Mouse (Mus musculus) intestine, embryonic 14.5 days (tissue): ENCODE measurements around the gene Card19. TPM values are rescaled to one million over a fixed set of nuclear protein-coding genes. Genes with fewer than 3 reads are reported as not detected.
A peak's percentile ranks its signal among the peaks of the same experiment; 100 is the strongest.

Source experiments
- ATAC-seq: fragments of 200-750 bp; cut with Nextera tagmentation; replicated peaks from 2 replicates; pipeline ENCODE4 v1.8.0; 2017; ENCODE audit warnings: low read depth, moderate number of reproducible peaks, moderate TSS enrichment, moderate library complexity; ENCODE audit not compliant: low FRiP score, low TSS enrichment
- DNase-seq: peaks from one replicate; pipeline ENCODE4 v3.0.0-alpha.2; 2018; ENCODE audit warnings: low spot score
- H3K27ac ChIP-seq: fragments of 300-500 bp; sonication (generic); 2 replicates; pipeline ENCODE4 v1.5.1; 2014; ENCODE audit warnings: low read depth, mild to moderate bottlenecking, control low read depth
- H3K27me3 ChIP-seq: fragments of 300-500 bp; sonication (generic); replicated peaks from 2 replicates; pipeline ENCODE4 v1.6.1; 2014; ENCODE audit warnings: low read length, control low read depth; ENCODE audit not compliant: control insufficient read depth, insufficient read depth
- H3K36me3 ChIP-seq: fragments of 300-500 bp; sonication (generic); 2 replicates; pipeline ENCODE4 v1.6.1; 2014; ENCODE audit warnings: low read length, control low read depth; ENCODE audit not compliant: control insufficient read depth, insufficient read depth
- H3K4me1 ChIP-seq: fragments of 300-500 bp; sonication (generic); replicated peaks from 2 replicates; pipeline ENCODE4 v1.6.1; 2014; ENCODE audit warnings: low read length, control low read depth, mixed read lengths; ENCODE audit not compliant: control insufficient read depth, insufficient read depth
- H3K4me2 ChIP-seq: fragments of 300-500 bp; sonication (generic); 2 replicates; pipeline ENCODE4 v1.6.1; 2014; ENCODE audit warnings: low read length
- H3K4me3 ChIP-seq: fragments of 300-500 bp; sonication (generic); 2 replicates; pipeline ENCODE4 v1.5.1; 2014; ENCODE audit warnings: low read depth, low read length, control low read depth, mixed read lengths
- H3K9ac ChIP-seq: fragments of 300-500 bp; sonication (generic); 2 replicates; pipeline ENCODE4 v1.6.1; 2014; ENCODE audit warnings: mild to moderate bottlenecking, low read length
- H3K9me3 ChIP-seq: fragments of 300-500 bp; sonication (generic); 2 replicates; pipeline ENCODE4 v1.6.1; 2016; ENCODE audit warnings: low read length, control low read depth; ENCODE audit not compliant: control insufficient read depth
- WGBS: fragments of 180-500 bp; shearing (Covaris S2); extraction: QIAGEN DNeasy Blood & Tissue Kit; methylation state at CpG from one replicate; pipeline ENCODE4 v1.1.7; 2014; 5-methylcytosine and 5-hydroxymethylcytosine counted together
- polyA plus RNA-seq: library from polyadenylated mRNA; unstranded; fragments of >200 nt; fragmentation: Nextera tagmentation; extraction: Ambion mirVana; gene quantifications from 2 replicates; pipeline ENCODE4 v1.2.1, GENCODE M21; 2014

Card19 gene
- polyA plus RNA-seq, 1 experiment from 2014 or later, result 55.0 TPM

DNA sequence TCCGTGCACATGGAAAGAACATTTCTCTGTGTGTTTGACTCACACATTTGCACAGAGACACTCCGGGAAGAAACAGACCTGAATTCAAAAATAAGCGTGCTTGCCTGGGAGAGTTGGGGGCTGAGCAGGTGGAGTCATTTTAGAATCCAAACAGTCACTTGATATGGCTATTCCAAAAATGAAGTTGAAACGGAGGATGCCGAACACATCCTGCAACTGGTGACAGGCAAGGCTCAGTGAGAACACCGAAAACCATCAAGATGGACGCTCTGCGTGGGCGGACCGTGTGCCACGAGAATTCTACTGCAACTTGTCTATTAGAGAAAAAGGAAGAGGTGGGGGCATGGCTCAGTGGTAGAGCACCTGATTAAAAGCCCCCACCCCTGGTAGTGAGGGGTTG, 45.2 kb downstream of the Card19 start:
- Histone ChIP-seq H3K4me1 (no peaks in the 10 kb centered on the region), H3K9me3 (no peaks in the 10 kb centered on the region), H3K4me3 (no peak overlapping the region), H3K36me3 (no peaks in the 10 kb centered on the region), H3K9ac (no peak overlapping the region), H3K27me3 (no peaks in the 10 kb centered on the region), H3K27ac (no peak overlapping the region), H3K4me2 (no peak overlapping the region)
- WGBS, result 87% methylated on average over 11 of the region's 11 CpGs
- no peak for DNase-seq
- no peak for ATAC-seq

DNA sequence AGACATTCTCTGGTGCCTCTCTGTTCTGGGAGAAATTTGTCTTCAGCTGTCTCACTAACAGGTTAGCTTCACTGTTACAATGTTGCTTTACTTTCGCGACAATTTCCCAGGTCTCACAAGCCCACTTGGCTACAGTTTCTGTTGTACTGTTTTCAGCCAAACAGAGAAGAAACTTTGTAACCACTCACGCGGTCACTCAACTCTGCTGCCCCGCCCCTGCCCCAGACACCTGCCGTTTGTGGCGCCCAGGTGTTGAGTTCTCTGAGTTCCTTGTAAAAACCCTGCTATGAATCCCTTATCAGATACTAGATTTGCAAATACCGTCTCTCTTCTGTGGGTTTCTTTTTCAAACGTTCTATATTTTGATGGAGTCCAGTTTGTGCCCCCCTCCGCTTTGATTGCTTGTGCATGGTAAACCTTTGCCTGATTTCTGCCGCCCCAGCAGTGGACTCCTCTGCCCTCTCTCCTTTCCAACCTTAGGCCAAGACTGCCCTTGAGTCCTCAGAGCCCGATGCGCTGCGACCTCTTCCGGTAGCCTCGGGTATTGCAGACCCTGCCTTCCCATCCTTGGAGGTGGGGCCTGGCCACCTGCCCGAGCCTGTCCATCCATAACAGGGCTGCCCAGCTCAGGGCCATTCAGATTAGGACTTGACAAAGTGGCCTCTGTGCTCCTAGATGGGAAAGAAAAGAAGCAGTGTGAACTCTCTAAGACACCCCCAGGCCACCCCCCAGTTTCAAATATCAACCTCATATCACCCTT, 46.2 kb downstream of the Card19 start:
- Histone ChIP-seq H3K9ac (no peak overlapping the region), H3K9me3 (no peaks in the 10 kb centered on the region), H3K36me3 (no peaks in the 10 kb centered on the region), H3K4me3 (no peak overlapping the region), H3K4me2 (no peak overlapping the region), H3K27me3 (no peaks in the 10 kb centered on the region), H3K4me1 (no peaks in the 10 kb centered on the region), H3K27ac (no peak overlapping the region)
- 13% methylated on average over 17 of the region's 17 CpGs for WGBS
- ATAC-seq, result peak; percentile 54; the same call in 1 of the 2 replicates
- peak; percentile 98 for DNase-seq

DNA sequence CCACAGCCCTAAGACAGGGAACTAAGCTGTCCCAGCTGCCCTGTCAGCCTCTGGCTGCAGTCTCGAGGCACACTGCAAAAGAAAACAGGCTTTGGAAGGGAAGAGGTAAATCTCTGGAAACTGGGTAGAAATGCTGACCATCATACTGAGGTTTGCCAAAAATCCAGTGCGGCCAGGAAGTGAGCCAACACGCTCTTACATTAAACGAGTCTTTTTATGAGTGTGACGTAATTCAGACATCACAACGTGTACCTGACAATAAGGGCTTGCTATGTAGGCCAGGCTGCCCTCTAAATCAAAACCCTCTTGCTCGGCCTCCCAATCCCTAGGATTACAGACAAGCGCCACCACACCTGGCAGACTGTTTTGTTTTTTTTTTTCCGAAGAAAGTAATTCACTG, 48.8 kb downstream of the Card19 start:
- 52% methylated on average over 9 of the region's 9 CpGs for WGBS
- no peak overlapping the region for H3K9ac ChIP-seq
- H3K4me2 ChIP-seq, result no peak overlapping the region
- no peaks in the 10 kb centered on the region for H3K4me1 ChIP-seq
- H3K4me3 ChIP-seq, result no peak overlapping the region
- H3K36me3 ChIP-seq, result no peaks in the 10 kb centered on the region
- H3K9me3 ChIP-seq, result no peaks in the 10 kb centered on the region
- ATAC-seq (no peak), DNase-seq (no peak)
- no peaks in the 10 kb centered on the region for H3K27me3 ChIP-seq
- H3K27ac ChIP-seq, result no peak overlapping the region

DNA sequence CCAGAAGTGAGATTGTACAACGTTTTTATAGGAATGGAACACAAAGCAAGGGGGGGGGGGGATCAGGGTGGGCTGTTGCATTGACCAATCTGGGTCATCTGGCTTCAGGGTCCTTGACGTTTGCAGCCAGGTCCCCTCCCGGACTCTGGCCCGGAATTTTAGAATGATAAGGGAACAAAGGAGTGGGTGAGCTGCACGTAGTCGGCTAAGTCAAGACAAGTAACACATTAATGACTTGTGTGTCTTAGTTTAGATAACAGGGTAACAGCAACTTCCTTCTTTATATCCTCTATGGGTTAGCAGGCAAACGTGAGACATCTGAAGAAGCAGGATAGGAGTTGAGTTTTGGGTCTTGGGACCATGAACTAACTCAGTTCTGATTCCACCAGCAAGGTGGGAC, 52.2 kb downstream of the Card19 start:
- Histone ChIP-seq H3K9me3 (no peaks in the 10 kb centered on the region), H3K4me3 (no peak overlapping the region), H3K4me2 (no peak overlapping the region), H3K9ac (no peak overlapping the region), H3K4me1 (no peaks in the 10 kb centered on the region), H3K27me3 (no peaks in the 10 kb centered on the region), H3K27ac (no peak overlapping the region), H3K36me3 (no peaks in the 10 kb centered on the region)
- ATAC-seq (no peak; the same call in 1 of the 2 replicates), DNase-seq (no peak)
- WGBS, result 52% methylated on average over 7 of the region's 7 CpGs

DNA sequence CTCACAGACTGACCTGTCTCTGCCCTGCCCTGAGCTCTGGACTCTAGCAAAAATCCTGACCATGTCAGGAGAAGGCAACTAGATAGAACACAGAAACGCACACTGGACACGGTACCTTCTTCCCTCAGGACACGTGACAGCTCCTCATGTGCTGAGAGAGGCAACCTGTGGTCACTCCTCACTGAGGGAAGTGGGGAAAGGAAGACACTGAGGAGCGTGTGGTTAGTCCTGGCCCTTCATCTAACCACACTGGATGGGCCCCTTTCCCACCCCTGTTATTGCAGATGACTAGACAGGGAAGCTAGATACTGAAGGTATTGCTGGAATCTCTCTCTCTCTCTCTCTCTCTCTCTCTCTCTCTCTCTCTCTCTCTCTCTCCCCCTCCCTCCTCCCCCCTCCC, 53.1 kb downstream of the Card19 start:
- 46% methylated on average over 4 of the region's 4 CpGs for WGBS
- H3K9ac ChIP-seq, result no peak overlapping the region
- no peak for ATAC-seq

DNA sequence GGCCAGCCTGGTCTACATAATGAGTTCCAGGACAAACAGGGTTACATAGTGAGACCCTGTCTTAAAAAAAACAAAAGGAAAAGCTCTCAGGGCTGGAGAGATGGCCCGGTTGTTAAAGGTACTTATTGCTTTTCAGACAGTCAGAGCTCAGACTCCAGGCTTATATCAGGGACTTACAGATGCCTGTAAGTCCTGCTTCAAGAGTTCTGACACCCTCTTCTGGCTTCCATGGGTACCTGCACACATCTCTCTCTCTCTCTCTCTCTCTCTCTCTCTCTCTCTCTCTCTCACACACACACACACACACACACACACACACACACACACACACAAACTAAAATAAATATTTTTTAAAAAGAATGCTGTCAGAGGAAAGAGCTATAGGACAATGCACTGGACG, 54.6 kb downstream of the Card19 start:
- no peaks in the 10 kb centered on the region for H3K27me3 ChIP-seq
- H3K9me3 ChIP-seq, result no peaks in the 10 kb centered on the region
- ATAC-seq, result no peak
- H3K9ac ChIP-seq, result no peak overlapping the region
- H3K4me1 ChIP-seq, result no peaks in the 10 kb centered on the region
- 53% methylated on average over 2 of the region's 2 CpGs for WGBS
- H3K36me3 ChIP-seq, result no peaks in the 10 kb centered on the region
- H3K27ac ChIP-seq, result no peak overlapping the region
- no peak for DNase-seq
- H3K4me3 ChIP-seq, result no peak overlapping the region
- H3K4me2 ChIP-seq, result no peak overlapping the region

More for the DNA sequence above, 53.1 kb downstream of the Card19 start:
- Histone ChIP-seq H3K4me1 (no peaks in the 10 kb centered on the region), H3K4me3 (no peak overlapping the region), H3K27ac (no peak overlapping the region), H3K9me3 (no peaks in the 10 kb centered on the region), H3K27me3 (no peaks in the 10 kb centered on the region), H3K36me3 (no peaks in the 10 kb centered on the region), H3K4me2 (no peak overlapping the region)
- DNase-seq, result no peak

DNA sequence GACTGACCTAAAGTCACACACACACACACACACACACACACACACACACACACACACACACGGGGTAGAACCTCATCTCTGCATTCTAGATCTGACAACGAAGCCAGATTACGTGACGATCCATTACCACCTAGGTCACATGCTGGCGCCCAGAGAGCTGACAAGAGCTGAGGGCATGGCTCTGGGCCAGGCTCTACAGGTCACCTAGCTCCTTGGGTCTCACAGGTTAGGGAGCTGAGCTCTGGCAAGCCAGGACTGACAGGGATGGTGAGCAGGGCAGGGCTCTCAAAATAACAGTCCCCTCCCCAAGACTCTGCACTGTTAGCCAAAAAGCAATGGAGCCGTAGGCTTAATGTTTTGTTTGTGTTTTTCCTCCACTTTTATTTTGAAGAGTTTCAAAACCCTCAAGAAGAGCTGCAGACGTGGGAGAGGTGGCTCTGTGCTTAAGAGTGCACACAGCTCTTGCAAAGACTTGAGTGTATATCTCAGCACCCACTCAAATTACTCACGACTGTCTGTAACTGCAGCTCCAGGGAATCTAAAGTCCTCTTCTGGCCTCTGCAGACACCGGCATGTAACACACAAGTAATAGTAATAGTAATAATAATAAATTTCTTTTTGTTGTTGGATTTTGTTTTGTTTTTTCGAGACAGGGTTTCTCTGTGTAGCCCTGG, 57.7 kb downstream of the Card19 start:
- no peak for DNase-seq
- 68% methylated on average over 10 of the region's 10 CpGs for WGBS
- no peak overlapping the region for H3K4me2 ChIP-seq
- H3K9ac ChIP-seq, result no peak overlapping the region
- no peaks in the 10 kb centered on the region for H3K9me3 ChIP-seq
- peaks cover 5% of the 10 kb centered on the region; the same call in 1 of the 2 replicates for H3K4me1 ChIP-seq
- H3K27me3 ChIP-seq, result no peaks in the 10 kb centered on the region
- ATAC-seq, result no peak
- no peaks in the 10 kb centered on the region for H3K36me3 ChIP-seq
- no peak overlapping the region for H3K4me3 ChIP-seq
- H3K27ac ChIP-seq, result no peak overlapping the region

DNA sequence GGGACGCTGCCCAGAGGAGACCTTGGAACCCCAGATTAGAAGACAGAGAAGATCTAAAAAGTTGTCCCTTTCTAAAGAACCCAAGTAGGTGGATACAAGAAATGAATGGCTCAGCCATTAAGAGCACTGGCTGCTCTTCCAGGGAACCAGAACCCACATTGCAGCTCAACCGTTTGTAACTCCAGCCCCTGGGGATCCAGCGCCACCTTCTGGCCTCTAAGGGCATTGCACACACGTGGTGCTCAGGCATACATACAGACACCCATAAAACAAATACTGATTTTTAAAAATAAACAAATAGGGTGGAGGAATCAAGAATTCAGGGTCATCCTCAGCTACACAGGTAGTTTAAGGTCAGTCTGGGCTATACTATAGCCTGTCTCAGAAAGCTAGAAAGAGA, 59.2 kb downstream of the Card19 start:
- Histone ChIP-seq H3K27me3 (no peaks in the 10 kb centered on the region), H3K36me3 (no peaks in the 10 kb centered on the region), H3K9ac (no peak overlapping the region), H3K4me1 (peaks cover 5% of the 10 kb centered on the region; the same call in 1 of the 2 replicates), H3K4me3 (no peak overlapping the region), H3K9me3 (no peaks in the 10 kb centered on the region), H3K4me2 (no peak overlapping the region), H3K27ac (no peak overlapping the region)
- ATAC-seq (no peak), DNase-seq (no peak)
- 69% methylated on average over 4 of the region's 4 CpGs for WGBS

DNA sequence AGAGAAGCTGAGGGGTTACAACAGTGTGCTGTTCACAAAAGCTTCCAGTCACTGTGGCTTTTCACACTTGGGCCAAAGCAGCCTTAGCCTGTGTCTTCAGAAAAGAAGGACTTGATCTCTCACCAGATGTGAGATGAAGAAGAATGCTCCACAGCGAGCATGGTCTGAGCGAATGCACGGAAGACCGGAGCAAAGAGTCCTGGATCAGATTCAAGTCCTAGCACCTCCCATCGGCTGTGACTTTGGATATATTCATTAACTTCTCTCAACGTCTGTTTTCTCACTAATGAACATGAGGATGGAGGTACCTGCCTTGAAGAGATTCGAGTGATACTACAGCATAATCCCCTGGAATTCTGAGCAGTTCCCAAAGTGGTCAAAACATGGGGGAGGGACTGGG, 61.2 kb downstream of the Card19 start:
- H3K9me3 ChIP-seq, result no peaks in the 10 kb centered on the region

More for the DNA sequence above, 61.2 kb downstream of the Card19 start:
- H3K4me2 ChIP-seq, result no peak overlapping the region
- ATAC-seq (no peak), DNase-seq (no peak)
- no peaks in the 10 kb centered on the region for H3K27me3 ChIP-seq
- WGBS, result 50% methylated on average over 7 of the region's 7 CpGs
- H3K4me1 ChIP-seq, result peaks cover 5% of the 10 kb centered on the region; the same call in 1 of the 2 replicates
- H3K9ac ChIP-seq, result no peak overlapping the region
- H3K4me3 ChIP-seq, result no peak overlapping the region
- H3K36me3 ChIP-seq, result no peaks in the 10 kb centered on the region
- no peak overlapping the region for H3K27ac ChIP-seq
